Mouse (Mus musculus) kidney, embryonic 16.5 days (tissue): ENCODE data around the gene Abcc3. TPM values are rescaled to one million over a fixed set of nuclear protein-coding genes. Genes with fewer than 3 reads are reported as not detected.

Experiments
- ATAC-seq: fragments of 200-750 bp; cut with Nextera tagmentation; 2 replicates; pipeline ENCODE4 v1.8.0; 2017; ENCODE audit warnings: moderate TSS enrichment; ENCODE audit not compliant: low FRiP score, low TSS enrichment
- H3K27ac ChIP-seq: fragments of 300-500 bp; sonication (generic); 2 replicates; pipeline ENCODE4 v1.5.1; 2014; ENCODE audit warnings: low read length
- H3K27me3 ChIP-seq: fragments of 300-500 bp; sonication (generic); 2 replicates; pipeline ENCODE4 v1.6.1; 2014; ENCODE audit warnings: low read length, control low read depth, mixed read lengths; ENCODE audit not compliant: insufficient read depth
- H3K36me3 ChIP-seq: fragments of 300-500 bp; sonication (generic); 2 replicates; pipeline ENCODE4 v1.6.1; 2014; ENCODE audit warnings: low read length, control low read depth, mixed read lengths; ENCODE audit not compliant: insufficient read depth
- H3K4me1 ChIP-seq: fragments of 300-500 bp; sonication (generic); 2 replicates; pipeline ENCODE4 v1.6.1; 2014; ENCODE audit warnings: low read length, control low read depth, mixed read lengths; ENCODE audit not compliant: insufficient read depth
- H3K4me2 ChIP-seq: fragments of 300-500 bp; sonication (generic); replicated peaks from 2 replicates; pipeline ENCODE4 v1.6.1; 2014; ENCODE audit warnings: low read depth, low read length
- H3K4me3 ChIP-seq: fragments of 300-500 bp; sonication (generic); 2 replicates; pipeline ENCODE4 v1.5.1; 2014; ENCODE audit warnings: mild to moderate bottlenecking, low read length
- H3K9ac ChIP-seq: fragments of 300-500 bp; sonication (generic); replicated peaks from 2 replicates; pipeline ENCODE4 v1.6.1; 2014; ENCODE audit warnings: low read length
- H3K9me3 ChIP-seq: fragments of 300-500 bp; sonication (generic); 2 replicates; pipeline ENCODE4 v1.6.1; 2016; ENCODE audit warnings: low read length, control low read depth
- WGBS: fragments of 180-500 bp; shearing (Covaris S2); extraction: QIAGEN DNeasy Blood & Tissue Kit; methylation state at CpG from one replicate; pipeline ENCODE4 v1.1.7; 2014; 5-methylcytosine and 5-hydroxymethylcytosine counted together
- polyA plus RNA-seq: library from polyadenylated mRNA; unstranded; fragments of >200 nt; fragmentation: Nextera tagmentation; extraction: Ambion mirVana; gene quantifications from 2 replicates; pipeline ENCODE4 v1.2.1, GENCODE M21; 2015

Gene Abcc3
- polyA plus RNA-seq, 1 experiment from 2014 or later: 7.0 TPM

DNA sequence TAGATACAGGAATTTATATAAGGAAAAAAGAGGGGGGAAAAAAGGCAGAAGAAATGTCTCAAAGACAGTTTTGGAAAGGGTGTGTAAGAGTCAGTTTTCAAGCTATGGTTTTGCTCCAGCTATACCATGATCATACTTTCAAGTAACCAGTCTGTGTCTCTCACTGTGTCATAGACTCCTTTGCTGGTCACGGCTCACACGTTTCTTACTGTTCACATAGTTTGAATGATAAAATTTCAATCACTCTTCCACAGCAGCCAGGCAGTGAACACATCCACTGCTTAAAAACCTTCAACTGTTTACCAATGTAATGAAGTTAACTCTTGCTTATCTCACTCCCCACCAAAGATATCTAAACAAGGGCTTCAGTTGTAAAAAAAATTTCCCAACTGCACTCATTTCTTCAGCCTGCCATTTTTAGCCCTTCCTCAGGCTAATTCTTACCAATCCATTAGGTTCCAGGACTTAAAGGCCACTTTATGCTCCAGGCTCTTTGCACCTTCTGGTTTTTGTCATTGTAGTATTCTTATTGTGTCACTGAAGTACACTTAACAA is 78.6 kb downstream of the Abcc3 start:
- Histone ChIP-seq H3K4me1 (peaks cover 39% of the 10 kb centered on the region), H3K9ac (no peak overlapping the region), H3K4me2 (no peak overlapping the region), H3K9me3 (no peaks in the 10 kb centered on the region), H3K27ac (no peak overlapping the region), H3K4me3 (no peak overlapping the region), H3K36me3 (peaks cover 2% of the 10 kb centered on the region; the same call in 1 of the 2 replicates), H3K27me3 (no peaks in the 10 kb centered on the region)
- 66% methylated on average over 2 of the region's 2 CpGs for WGBS
- ATAC-seq: no peak

DNA sequence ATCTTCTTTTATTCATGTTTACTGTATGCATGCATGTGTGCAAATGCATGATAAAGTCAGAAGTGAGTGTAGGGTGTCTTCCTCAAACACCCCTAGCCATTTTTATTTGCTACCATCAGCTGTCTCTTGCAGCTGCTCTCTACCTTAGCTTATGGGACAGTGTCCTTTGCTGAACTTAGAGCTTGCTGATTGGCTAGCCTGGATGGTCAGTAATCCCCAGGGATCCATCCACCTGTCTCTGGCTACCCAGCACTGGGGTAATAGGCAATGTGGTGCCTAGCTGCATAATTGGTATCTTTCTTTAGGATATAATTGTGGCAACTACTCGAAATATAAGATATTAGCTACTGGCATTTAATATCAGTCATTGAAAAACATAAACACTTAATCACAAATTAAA is 80.1 kb downstream of the Abcc3 start:
- no peak overlapping the region for H3K4me2 ChIP-seq
- H3K27me3 ChIP-seq: no peaks in the 10 kb centered on the region
- no peaks in the 10 kb centered on the region for H3K36me3 ChIP-seq
- ATAC-seq: no peak
- no peaks in the 10 kb centered on the region for H3K9me3 ChIP-seq
- no peak overlapping the region for H3K9ac ChIP-seq
- no peak overlapping the region for H3K4me3 ChIP-seq
- peaks cover 35% of the 10 kb centered on the region for H3K4me1 ChIP-seq
- 77% methylated on average over 1 of the region's 1 CpGs for WGBS
- no peak overlapping the region for H3K27ac ChIP-seq

DNA sequence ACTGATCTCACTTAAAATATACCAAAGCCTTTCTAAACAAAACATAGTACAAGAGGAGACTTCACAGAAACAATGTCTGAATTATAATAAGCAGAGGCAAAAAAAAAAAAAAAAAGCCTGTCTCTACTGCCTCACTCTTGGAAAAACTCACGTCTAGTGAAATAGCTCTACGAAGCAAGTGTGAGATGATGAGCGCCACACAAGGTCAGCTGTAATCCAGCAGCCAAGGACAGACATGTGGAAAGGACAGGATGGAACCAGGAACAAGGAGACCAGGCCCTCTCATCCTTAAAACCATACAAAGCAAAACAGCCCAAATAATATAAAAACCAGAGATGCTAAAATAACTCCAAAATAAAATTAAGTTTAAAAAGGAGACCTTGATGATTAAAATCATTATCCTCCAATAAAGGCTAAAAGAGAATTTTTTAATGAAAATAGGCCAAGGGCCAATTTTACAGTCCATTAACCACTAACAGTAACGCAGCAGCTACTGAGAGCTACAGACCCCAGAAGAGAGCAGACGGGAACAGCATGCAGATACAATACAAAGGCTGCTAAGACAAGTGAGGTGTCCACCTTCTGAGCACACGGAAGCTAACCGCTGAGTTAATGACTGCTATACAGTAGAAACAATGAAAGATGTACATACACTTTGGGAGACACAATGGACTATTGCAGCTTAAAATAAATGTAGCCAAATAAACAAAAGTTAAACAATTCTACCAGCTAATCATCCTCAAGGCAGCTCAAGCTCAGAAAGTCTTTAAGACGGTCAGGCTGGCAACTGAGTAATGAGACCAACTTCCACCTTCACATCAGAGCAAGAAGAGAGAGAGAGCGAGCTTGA is 97.6 kb downstream of the Abcc3 start:
- H3K9ac ChIP-seq: no peak overlapping the region
- no peak overlapping the region for H3K27ac ChIP-seq
- H3K27me3 ChIP-seq: no peaks in the 10 kb centered on the region
- no peaks in the 10 kb centered on the region for H3K9me3 ChIP-seq
- H3K4me1 ChIP-seq: no peaks in the 10 kb centered on the region
- H3K36me3 ChIP-seq: peaks cover 73% of the 10 kb centered on the region
- 74% methylated on average over 9 of the region's 9 CpGs for WGBS
- no peak for ATAC-seq
- no peak overlapping the region for H3K4me2 ChIP-seq
- no peak overlapping the region for H3K4me3 ChIP-seq

Other genes with a start within 250 kb of the Abcc3 start
- gene Tob1, start 181.5 kb downstream of the Abcc3 start, polyA plus RNA-seq: 31.9 and 36.1 TPM in 2 replicates
- 2.2 and 3.1 TPM in 2 replicates for gene Wfikkn2, start 147.0 kb downstream of the Abcc3 start, polyA plus RNA-seq
- not detected in 2 replicates for gene Gm21885, start 111.1 kb downstream of the Abcc3 start, polyA plus RNA-seq
- 99.5 and 112 TPM in 2 replicates for gene Luc7l3, start 71.0 kb downstream of the Abcc3 start, polyA plus RNA-seq
- 11.2 and 11.5 TPM in 2 replicates for gene Ankrd40, start 65.0 kb downstream of the Abcc3 start, polyA plus RNA-seq
- gene Cacna1g, start 81.2 kb upstream of the Abcc3 start, polyA plus RNA-seq: 10.2 and 10.3 TPM in 2 replicates
- gene Spata20, start 93.2 kb upstream of the Abcc3 start, polyA plus RNA-seq: 0.19 and 0.37 TPM in 2 replicates
- gene Epn3, start 107.0 kb upstream of the Abcc3 start, polyA plus RNA-seq: 23.4 and 28.2 TPM in 2 replicates
- gene Mycbpap, start 128.7 kb upstream of the Abcc3 start, polyA plus RNA-seq: 4.3 and 5.1 TPM in 2 replicates
- gene Rsad1, start 156.3 kb upstream of the Abcc3 start, polyA plus RNA-seq: 4.3 and 6.1 TPM in 2 replicates
- 0.58 and 0.64 TPM in 2 replicates for gene Chad, start 172.1 kb upstream of the Abcc3 start, polyA plus RNA-seq
- 7.9 and 9.1 TPM in 2 replicates for gene Acsf2, start 208.9 kb upstream of the Abcc3 start, polyA plus RNA-seq
- 211 and 218 TPM in 2 replicates for gene Lrrc59, start 236.8 kb upstream of the Abcc3 start, polyA plus RNA-seq